Mouse (Mus musculus): ENCODE results near the gene Abhd5.

DNA sequence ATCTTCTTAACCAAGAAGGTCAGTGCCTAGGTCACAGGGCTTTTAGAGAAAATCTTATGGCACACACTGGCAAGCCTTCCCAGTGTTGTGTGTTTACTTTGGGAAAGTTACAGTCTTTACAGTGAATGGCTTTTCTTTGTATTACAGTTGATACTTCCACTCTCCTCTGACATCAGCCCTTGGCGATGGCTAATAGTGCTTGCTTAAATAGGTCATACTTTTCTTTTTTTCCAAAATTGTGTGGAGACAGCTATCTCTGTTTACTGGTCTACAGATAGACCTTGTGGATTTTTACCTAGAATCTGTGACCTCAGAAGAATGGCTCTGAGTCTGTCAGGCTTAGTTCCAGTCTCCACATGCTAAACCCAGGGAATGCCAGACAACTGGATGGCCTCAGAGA is 6.2 kb downstream of the Abhd5 start:
- TF ChIP-seq CTCF (conservative IDR thresholded peaks at IDR 0.05; ENCODE audit: insufficient read depth, insufficient read length, low read depth, low read length) (no peak), POLR2A (IDR thresholded peaks at IDR 0.05; ENCODE audit: low read depth, low read length) (no peak)

Measured in kidney, adult 2 months (tissue).